Mouse (Mus musculus): ENCODE results near the gene Tac4. TPM values are rescaled to one million over a fixed set of nuclear protein-coding genes. Genes with fewer than 3 reads are reported as not detected.

Tac4 gene
- total and polyA plus RNA-seq, 3 experiments = 0.07 to 0.39 TPM; not detected in 1

DNA sequence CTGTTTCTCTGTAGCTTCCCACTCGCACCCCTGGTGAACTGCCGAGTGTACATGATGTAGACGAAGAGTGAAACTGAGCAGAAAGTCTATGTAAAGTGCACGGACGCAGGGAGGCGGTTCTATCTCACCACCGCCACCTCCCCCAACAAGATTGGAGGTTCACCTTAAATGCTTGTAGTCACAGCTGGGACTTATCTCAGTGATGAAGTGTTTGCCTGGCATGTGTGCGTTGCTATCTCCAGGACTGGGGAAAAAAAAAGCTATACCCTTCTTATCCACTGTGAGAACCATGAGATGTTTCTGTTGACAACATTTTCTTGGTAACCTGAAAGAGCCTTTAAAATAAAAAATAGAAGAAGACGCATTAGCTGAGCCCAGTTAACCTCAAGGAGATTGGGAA is 56.8 kb downstream of the Tac4 start (continued):
- peak; percentile 70; the same call in 1 of the 2 replicates for TF ChIP-seq MAFK (IDR thresholded peaks at IDR 0.05; ENCODE audit: borderline replicate concordance, low read depth, low read length)
- TF ChIP-seq JUND (IDR thresholded peaks at IDR 0.05; ENCODE audit: low read depth, low read length) = 0 out of 2 replicates have a peak, but pooled peaks have one; percentile 14
- TF ChIP-seq KAT2A (conservative IDR thresholded peaks at IDR 0.05; ENCODE audit: low read depth, low read length) = 0 out of 2 replicates have a peak, but pooled peaks have one; percentile 45

Other genes with a start within 250 kb of the Tac4 start
- 0.56 and 0.81 TPM in 2 replicates for gene Pdk2, start 220.2 kb upstream of the Tac4 start, total RNA-seq (2012; rRNA removed)
- 1 to 10 TPM in 1 of 2 experiments, not detected in 1; 8.0 TPM for gene Pdk2, start 220.2 kb upstream of the Tac4 start, polyA plus RNA-seq (2012; ENCODE audit: insufficient read depth in 1 of 2, insufficient read length in 2 of 2, low read depth in 1 of 2, low replicate concordance in 2 of 2, missing spikeins in 1 of 2)
- gene Itga3, start 184.7 kb upstream of the Tac4 start, total RNA-seq (2012; rRNA removed) = not detected in 2 replicates
- not detected for gene Itga3, start 184.7 kb upstream of the Tac4 start, polyA plus RNA-seq (2012; ENCODE audit: insufficient read depth in 1 of 2, insufficient read length in 2 of 2, low read depth in 1 of 2, low replicate concordance in 2 of 2, missing spikeins in 1 of 2)
- gene Dlx3, start 141.4 kb upstream of the Tac4 start, total RNA-seq (2012; rRNA removed) = not detected in 2 replicates
- not detected for gene Dlx3, start 141.4 kb upstream of the Tac4 start, polyA plus RNA-seq (2012; ENCODE audit: insufficient read depth in 1 of 2, insufficient read length in 2 of 2, low read depth in 1 of 2, low replicate concordance in 2 of 2, missing spikeins in 1 of 2)
- gene Dlx4, start 115.3 kb upstream of the Tac4 start, total RNA-seq (2012; rRNA removed) = not detected in 2 replicates
- gene Dlx4, start 115.3 kb upstream of the Tac4 start, polyA plus RNA-seq (2012; ENCODE audit: insufficient read depth in 1 of 2, insufficient read length in 2 of 2, low read depth in 1 of 2, low replicate concordance in 2 of 2, missing spikeins in 1 of 2) = not detected
- gene Kat7, start 48.7 kb downstream of the Tac4 start, total RNA-seq (2012; rRNA removed) = 81.4 and 83.1 TPM in 2 replicates
- gene Kat7, start 48.7 kb downstream of the Tac4 start, polyA plus RNA-seq (2012; ENCODE audit: insufficient read depth in 1 of 2, insufficient read length in 2 of 2, low read depth in 1 of 2, low replicate concordance in 2 of 2, missing spikeins in 1 of 2) = 100 to 1,000 TPM in 1 of 2 experiments, 10 to 100 TPM in 1; 95.4 to 100 TPM
- gene Fam117a, start 75.5 kb downstream of the Tac4 start, total RNA-seq (2012; rRNA removed) = 37.1 and 49.9 TPM in 2 replicates
- 100 to 1,000 TPM in 1 of 2 experiments, not detected in 1; 116 TPM for gene Fam117a, start 75.5 kb downstream of the Tac4 start, polyA plus RNA-seq (2012; ENCODE audit: insufficient read depth in 1 of 2, insufficient read length in 2 of 2, low read depth in 1 of 2, low replicate concordance in 2 of 2, missing spikeins in 1 of 2)
- 51.8 and 59.1 TPM in 2 replicates for gene Slc35b1, start 123.2 kb downstream of the Tac4 start, total RNA-seq (2012; rRNA removed)
- gene Slc35b1, start 123.2 kb downstream of the Tac4 start, polyA plus RNA-seq (2012; ENCODE audit: insufficient read depth in 1 of 2, insufficient read length in 2 of 2, low read depth in 1 of 2, low replicate concordance in 2 of 2, missing spikeins in 1 of 2) = 10 to 100 TPM in 1 of 2 experiments, not detected in 1; 82.4 TPM
- 41.5 and 45.7 TPM in 2 replicates for gene Spop, start 152.6 kb downstream of the Tac4 start, total RNA-seq (2012; rRNA removed)
- gene Spop, start 152.6 kb downstream of the Tac4 start, polyA plus RNA-seq (2012; ENCODE audit: insufficient read depth in 1 of 2, insufficient read length in 2 of 2, low read depth in 1 of 2, low replicate concordance in 2 of 2, missing spikeins in 1 of 2) = 10 to 100 TPM in 1 of 2 experiments, not detected in 1; 84.0 TPM

All from MEL (cell line).